Mouse (Mus musculus) forebrain, embryonic 15.5 days (tissue): ENCODE results near the gene Gmds. TPM values are rescaled to one million over a fixed set of nuclear protein-coding genes. Genes with fewer than 3 reads are reported as not detected.

Source experiments
- ATAC-seq: fragments of 200-750 bp; cut with Nextera tagmentation; replicated peaks from 2 replicates; pipeline ENCODE4 v1.8.0; 2017; ENCODE audit warnings: mild to moderate bottlenecking, moderate TSS enrichment, moderate library complexity
- H3K27ac ChIP-seq: fragments of 300-500 bp; sonication (generic); replicated peaks from 2 replicates; pipeline ENCODE4 v1.5.1; 2015; ENCODE audit warnings: mild to moderate bottlenecking, inconsistent platforms
- H3K27me3 ChIP-seq: fragments of 300-500 bp; sonication (generic); 2 replicates; pipeline ENCODE4 v1.6.1; 2015; ENCODE audit warnings: inconsistent platforms
- H3K36me3 ChIP-seq: fragments of 300-500 bp; sonication (generic); 2 replicates; pipeline ENCODE4 v1.6.1; 2015; ENCODE audit warnings: mild to moderate bottlenecking, inconsistent platforms
- H3K4me1 ChIP-seq: fragments of 300-500 bp; sonication (generic); 2 replicates; pipeline ENCODE4 v1.6.1; 2015; ENCODE audit warnings: inconsistent platforms
- H3K4me2 ChIP-seq: fragments of 300-500 bp; sonication (generic); replicated peaks from 2 replicates; pipeline ENCODE4 v1.6.1; 2015; ENCODE audit warnings: mild to moderate bottlenecking, inconsistent platforms
- H3K4me3 ChIP-seq: fragments of 300-500 bp; sonication (generic); 2 replicates; pipeline ENCODE4 v1.5.1; 2015; ENCODE audit warnings: mild to moderate bottlenecking, inconsistent platforms
- H3K9ac ChIP-seq: fragments of 300-500 bp; sonication (generic); replicated peaks from 2 replicates; pipeline ENCODE4 v1.6.1; 2015; ENCODE audit warnings: mild to moderate bottlenecking, inconsistent platforms
- H3K9me3 ChIP-seq: fragments of 300-500 bp; sonication (generic); 2 replicates; pipeline ENCODE4 v1.6.1; 2016; ENCODE audit warnings: inconsistent platforms
- WGBS: fragments of 180-500 bp; shearing (Covaris S2); methylation state at CpG from one replicate; pipeline ENCODE4 v1.1.7; 2015; ENCODE audit warnings: mixed read lengths; 5-methylcytosine and 5-hydroxymethylcytosine counted together
- polyA plus RNA-seq: library from polyadenylated mRNA; unstranded; fragments of >200 nt; fragmentation: Nextera tagmentation; extraction: Ambion mirVana; gene quantifications from 2 replicates; pipeline ENCODE4 v1.2.1, GENCODE M21; 2015

Gene Gmds
- polyA plus RNA-seq, 1 experiment from 2014 or later: 30.5 TPM

DNA sequence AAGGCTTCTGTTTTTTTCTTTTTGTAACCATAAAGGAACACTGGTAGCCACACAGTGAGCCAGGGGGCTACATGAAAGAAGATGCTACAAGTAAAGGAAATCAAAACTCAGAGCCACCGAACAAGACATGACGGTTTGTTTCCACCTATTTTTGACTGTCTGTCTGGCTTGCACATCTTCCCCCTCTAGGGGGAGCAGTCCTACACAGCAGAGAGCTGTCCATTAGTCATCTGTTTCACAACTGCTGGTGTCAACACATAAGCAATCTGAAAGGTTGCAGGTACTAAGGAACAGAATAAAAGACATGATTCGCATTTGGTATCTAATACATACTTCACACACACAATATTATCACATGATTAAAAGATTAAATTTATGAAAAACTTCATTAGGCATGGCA, 25.9 kb downstream of the Gmds start:
- H3K27ac ChIP-seq: no peak overlapping the region
- H3K4me3 ChIP-seq: no peak overlapping the region
- no peaks in the 10 kb centered on the region for H3K27me3 ChIP-seq
- no peaks in the 10 kb centered on the region for H3K9me3 ChIP-seq
- no peak overlapping the region for H3K9ac ChIP-seq
- ATAC-seq: no peak
- H3K36me3 ChIP-seq: no peaks in the 10 kb centered on the region
- H3K4me1 ChIP-seq: no peaks in the 10 kb centered on the region
- WGBS: 67% methylated on average over 3 of the region's 3 CpGs
- H3K4me2 ChIP-seq: no peak overlapping the region

DNA sequence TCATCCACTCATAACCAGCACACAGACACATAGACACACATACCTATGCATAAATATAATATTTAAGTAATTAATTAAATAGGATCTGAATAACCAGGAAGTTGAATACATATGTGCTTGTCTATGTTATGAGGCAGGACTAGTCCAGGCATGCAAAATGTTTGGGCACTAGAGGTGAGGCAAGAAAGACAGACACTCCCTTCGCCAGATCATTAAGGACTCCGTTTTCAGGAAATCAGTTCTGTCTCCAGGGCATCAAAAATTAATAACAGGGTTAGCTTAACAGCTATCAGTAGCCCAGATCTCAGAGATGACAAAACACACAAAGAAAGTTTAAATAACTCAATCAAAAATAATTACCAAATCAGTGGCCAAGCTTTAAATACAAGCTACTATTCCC, 27.1 kb downstream of the Gmds start:
- no peaks in the 10 kb centered on the region for H3K4me1 ChIP-seq
- H3K4me2 ChIP-seq: no peak overlapping the region
- H3K27ac ChIP-seq: no peak overlapping the region
- WGBS: 93% methylated on average over 2 of the region's 2 CpGs
- no peaks in the 10 kb centered on the region for H3K27me3 ChIP-seq
- no peak overlapping the region for H3K4me3 ChIP-seq
- no peaks in the 10 kb centered on the region for H3K9me3 ChIP-seq
- H3K9ac ChIP-seq: no peak overlapping the region
- no peak for ATAC-seq
- H3K36me3 ChIP-seq: no peaks in the 10 kb centered on the region

DNA sequence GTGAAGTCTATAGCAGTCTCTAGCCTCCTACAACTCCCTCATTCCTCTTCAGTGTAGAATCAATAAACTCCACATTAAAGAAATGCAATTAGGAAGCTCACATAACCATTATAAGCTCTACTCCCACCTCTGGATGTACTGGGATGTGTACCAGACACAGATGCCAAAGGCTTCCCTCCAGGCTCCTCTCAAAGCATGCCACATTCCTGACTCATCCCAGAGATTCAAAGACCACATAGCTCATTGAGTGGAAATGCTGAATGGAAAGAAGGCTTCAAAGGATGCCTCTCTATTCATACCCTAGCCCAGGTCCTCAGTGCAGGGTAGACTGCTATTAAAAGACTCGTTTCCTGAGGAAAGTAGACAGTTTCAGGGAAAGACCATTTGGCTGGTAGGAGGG, 40.1 kb downstream of the Gmds start:
- Histone ChIP-seq H3K36me3 (no peaks in the 10 kb centered on the region), H3K4me3 (no peak overlapping the region), H3K9ac (no peak overlapping the region), H3K27me3 (no peaks in the 10 kb centered on the region), H3K4me1 (peaks cover 5% of the 10 kb centered on the region; the same call in 1 of the 2 replicates), H3K4me2 (no peak overlapping the region), H3K27ac (no peak overlapping the region), H3K9me3 (no peaks in the 10 kb centered on the region)
- WGBS: 7% methylated on average over 1 of the region's 1 CpGs
- no peak; the same call in 1 of the 2 replicates for ATAC-seq

- Histone ChIP-seq H3K4me3 (no peak overlapping the region), H3K27ac (no peak overlapping the region), H3K9me3 (no peaks in the 10 kb centered on the region), H3K36me3 (no peaks in the 10 kb centered on the region), H3K9ac (no peak overlapping the region), H3K4me1 (peaks cover 5% of the 10 kb centered on the region; the same call in 1 of the 2 replicates), H3K4me2 (no peak overlapping the region), H3K27me3 (no peaks in the 10 kb centered on the region)
- 55% methylated on average over 5 of the region's 5 CpGs for WGBS
- peak; percentile 82 for ATAC-seq
Measured at GRCm38 (mm10) chr13:32297398-32297797, 41.1 kb downstream of the Gmds start.

DNA sequence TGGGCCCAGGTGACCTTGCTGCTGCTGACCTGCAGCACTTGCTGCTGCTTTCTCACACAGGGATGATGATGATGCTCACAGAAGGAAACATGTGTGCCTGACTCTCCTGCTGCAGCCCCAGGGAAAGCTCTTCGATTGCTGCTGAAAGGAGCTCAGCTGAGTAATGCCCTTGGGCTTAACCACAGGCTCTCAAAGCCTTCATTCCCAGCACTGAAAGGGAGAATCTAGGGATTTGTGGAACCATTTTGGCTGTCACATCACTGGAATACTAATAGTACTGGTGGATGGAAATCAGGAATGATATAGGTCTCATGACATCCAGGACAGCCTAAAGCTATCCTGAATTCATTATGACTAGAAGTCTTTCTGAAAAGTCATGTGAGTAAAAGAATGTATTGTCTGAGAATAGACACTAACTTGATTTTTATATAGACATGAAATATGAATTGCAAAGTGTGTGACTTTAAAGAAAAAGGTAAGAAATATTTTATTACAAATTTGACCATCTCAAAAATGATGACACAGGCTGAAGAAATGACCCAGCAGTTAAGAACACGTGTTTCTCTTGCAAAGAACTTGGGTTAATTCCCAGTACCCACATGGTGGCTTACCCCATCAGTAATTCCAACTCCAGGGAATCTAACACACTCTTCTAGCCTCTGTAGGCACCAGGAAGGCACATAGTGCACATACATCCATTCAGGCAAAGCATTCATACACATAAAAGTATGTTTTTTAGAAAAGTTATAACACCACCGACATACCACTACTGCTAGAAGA, 43.9 kb downstream of the Gmds start:
- Histone ChIP-seq H3K4me1 (peaks cover 5% of the 10 kb centered on the region; the same call in 1 of the 2 replicates), H3K4me2 (no peak overlapping the region), H3K9ac (no peak overlapping the region), H3K36me3 (no peaks in the 10 kb centered on the region), H3K4me3 (no peak overlapping the region), H3K27me3 (no peaks in the 10 kb centered on the region), H3K9me3 (no peaks in the 10 kb centered on the region), H3K27ac (no peak overlapping the region)
- no peak for ATAC-seq
- WGBS: 67% methylated on average over 3 of the region's 3 CpGs

DNA sequence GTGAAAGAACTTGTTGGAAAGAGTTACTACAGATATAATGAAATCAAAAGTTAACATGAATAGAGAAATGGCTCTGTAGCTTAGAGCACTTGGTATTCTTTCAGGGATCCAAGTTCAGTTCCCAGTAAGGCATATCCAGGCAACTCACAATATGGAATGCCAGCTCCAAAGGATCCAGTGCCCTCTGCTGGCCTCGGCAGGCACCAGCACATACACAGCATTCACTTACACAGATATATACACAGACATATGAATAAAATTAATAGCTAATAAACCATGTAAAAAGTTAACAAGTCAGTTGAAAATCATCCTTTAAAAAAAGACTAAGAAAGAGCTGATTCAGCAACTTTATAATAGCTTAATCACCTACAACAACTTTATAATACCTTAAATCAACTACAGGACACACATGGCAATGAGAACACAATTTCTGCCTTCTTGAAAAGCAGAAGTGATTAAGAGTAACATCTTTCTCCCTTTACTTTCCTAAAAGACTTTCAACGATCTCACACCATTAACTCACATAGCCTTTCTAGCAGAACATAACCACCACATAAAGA, 65.5 kb downstream of the Gmds start:
- Histone ChIP-seq H3K36me3 (no peaks in the 10 kb centered on the region), H3K4me1 (peaks cover 5% of the 10 kb centered on the region; the same call in 1 of the 2 replicates), H3K9me3 (no peaks in the 10 kb centered on the region), H3K4me2 (no peak overlapping the region), H3K9ac (no peak overlapping the region), H3K27me3 (no peaks in the 10 kb centered on the region), H3K27ac (no peak overlapping the region), H3K4me3 (no peak overlapping the region)
- WGBS: 93% methylated on average over 2 of the region's 2 CpGs
- ATAC-seq: no peak

DNA sequence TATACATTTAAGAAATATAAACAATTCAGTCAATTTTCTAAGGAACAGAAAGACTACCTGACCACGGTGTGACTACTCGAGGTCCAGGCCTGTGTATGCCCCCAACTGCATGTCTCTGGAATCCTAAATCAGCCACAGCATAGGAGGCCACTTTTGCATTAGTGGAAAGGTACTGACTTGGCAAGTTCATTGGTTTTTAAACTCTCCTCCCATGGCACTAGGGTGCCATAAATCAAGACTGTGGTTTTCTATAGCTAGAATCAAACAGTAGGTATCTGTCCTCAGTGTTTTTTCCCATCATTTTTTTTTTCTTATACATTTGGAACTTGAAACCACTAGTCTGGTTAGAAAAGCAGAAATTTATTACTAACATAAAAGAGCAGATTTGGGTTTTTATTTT, 68.8 kb downstream of the Gmds start:
- Histone ChIP-seq H3K27ac (no peak overlapping the region), H3K9ac (no peak overlapping the region), H3K4me1 (peaks cover 13% of the 10 kb centered on the region; the same call in 1 of the 2 replicates), H3K4me3 (no peak overlapping the region), H3K9me3 (no peaks in the 10 kb centered on the region), H3K4me2 (no peak overlapping the region), H3K27me3 (no peaks in the 10 kb centered on the region), H3K36me3 (no peaks in the 10 kb centered on the region)
- WGBS: 84% methylated on average over 2 of the region's 2 CpGs
- no peak for ATAC-seq

DNA sequence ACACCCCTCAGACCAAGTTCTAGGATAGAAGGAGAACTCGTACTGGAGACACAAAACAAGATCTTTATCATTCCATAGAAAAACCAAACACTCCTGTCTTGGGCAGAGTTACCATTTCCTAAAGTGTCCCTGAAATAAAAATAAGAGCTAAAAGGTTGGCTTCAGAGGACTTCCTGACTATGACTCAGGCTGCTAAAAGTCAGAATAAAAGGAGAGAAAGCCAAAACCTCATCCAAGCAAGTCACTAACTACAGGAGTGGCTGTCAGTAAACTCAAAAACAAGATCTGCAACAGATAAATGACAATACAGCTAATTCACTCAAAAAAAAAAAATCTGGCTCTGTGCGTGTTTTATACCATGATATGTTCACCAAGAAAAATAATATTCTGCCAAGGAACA, 69.3 kb downstream of the Gmds start:
- Histone ChIP-seq H3K4me1 (peaks cover 13% of the 10 kb centered on the region; the same call in 1 of the 2 replicates), H3K9ac (no peak overlapping the region), H3K36me3 (no peaks in the 10 kb centered on the region), H3K27me3 (no peaks in the 10 kb centered on the region), H3K4me2 (no peak overlapping the region), H3K9me3 (no peaks in the 10 kb centered on the region), H3K4me3 (no peak overlapping the region), H3K27ac (no peak overlapping the region)
- WGBS: 88% methylated on average over 2 of the region's 2 CpGs
- ATAC-seq: no peak

DNA sequence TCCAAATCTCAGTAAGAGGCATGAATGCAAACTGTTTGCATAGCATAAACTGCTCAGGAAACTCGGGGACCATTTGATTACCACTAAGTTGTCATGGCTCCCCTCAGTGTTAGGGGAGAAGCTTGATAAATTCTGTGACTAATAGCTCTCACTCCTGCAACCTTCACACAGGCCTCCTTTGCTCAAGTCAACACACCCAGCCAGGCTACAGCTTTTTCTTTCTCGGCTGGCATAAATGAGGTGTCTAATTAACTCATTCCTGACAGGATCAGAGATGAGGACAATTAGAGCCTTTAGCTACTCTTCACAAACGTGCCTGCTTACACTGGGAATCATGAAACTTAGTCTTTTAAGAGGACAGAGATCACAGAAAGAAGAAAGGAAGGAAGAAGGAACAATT, 70.3 kb downstream of the Gmds start:
- no peak overlapping the region for H3K4me2 ChIP-seq
- H3K9me3 ChIP-seq: no peaks in the 10 kb centered on the region
- H3K36me3 ChIP-seq: no peaks in the 10 kb centered on the region
- H3K4me1 ChIP-seq: peaks cover 13% of the 10 kb centered on the region; the same call in 1 of the 2 replicates
- H3K27me3 ChIP-seq: no peaks in the 10 kb centered on the region
- no peak for ATAC-seq
- WGBS: 5% methylated on average over 3 of the region's 3 CpGs
- no peak overlapping the region for H3K4me3 ChIP-seq
- H3K9ac ChIP-seq: no peak overlapping the region
- no peak overlapping the region for H3K27ac ChIP-seq

GRCm38 (mm10) chr13:32267184-32267775, 71.3 kb downstream of the Gmds start:
- Histone ChIP-seq H3K9ac (no peak overlapping the region), H3K36me3 (no peaks in the 10 kb centered on the region), H3K4me2 (no peak overlapping the region), H3K9me3 (no peaks in the 10 kb centered on the region), H3K4me1 (peaks cover 13% of the 10 kb centered on the region; the same call in 1 of the 2 replicates), H3K4me3 (no peak overlapping the region), H3K27ac (no peak overlapping the region), H3K27me3 (no peaks in the 10 kb centered on the region)
- WGBS: 5% methylated on average over 2 of the region's 2 CpGs
- ATAC-seq: 0 out of 2 replicates have a peak, but pooled peaks have one; percentile 29

DNA sequence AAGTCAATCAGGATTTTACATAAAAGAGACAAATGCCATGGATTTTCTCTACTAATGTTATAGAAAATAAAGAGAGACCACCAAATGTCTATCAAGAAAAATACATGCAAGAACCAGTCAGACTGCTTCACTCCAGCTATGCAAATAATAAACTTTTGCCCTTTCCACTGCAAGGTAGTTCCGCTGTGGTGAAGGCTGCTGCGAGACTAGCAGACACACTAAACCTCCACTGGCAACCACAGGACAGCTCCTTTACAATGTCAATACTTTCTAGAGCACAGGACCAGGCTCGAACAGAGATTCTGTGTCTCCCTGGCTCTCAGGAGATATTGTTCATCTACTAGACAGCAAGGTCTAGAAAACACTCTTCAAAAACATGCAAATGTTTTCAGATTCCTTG, 71.8 kb downstream of the Gmds start:
- ATAC-seq: no peak
- no peak overlapping the region for H3K4me2 ChIP-seq
- no peak overlapping the region for H3K27ac ChIP-seq
- H3K9ac ChIP-seq: no peak overlapping the region
- no peak overlapping the region for H3K4me3 ChIP-seq
- no peaks in the 10 kb centered on the region for H3K36me3 ChIP-seq
- H3K9me3 ChIP-seq: no peaks in the 10 kb centered on the region
- H3K4me1 ChIP-seq: peaks cover 13% of the 10 kb centered on the region; the same call in 1 of the 2 replicates
- no peaks in the 10 kb centered on the region for H3K27me3 ChIP-seq
- WGBS: 58% methylated on average over 3 of the region's 3 CpGs

DNA sequence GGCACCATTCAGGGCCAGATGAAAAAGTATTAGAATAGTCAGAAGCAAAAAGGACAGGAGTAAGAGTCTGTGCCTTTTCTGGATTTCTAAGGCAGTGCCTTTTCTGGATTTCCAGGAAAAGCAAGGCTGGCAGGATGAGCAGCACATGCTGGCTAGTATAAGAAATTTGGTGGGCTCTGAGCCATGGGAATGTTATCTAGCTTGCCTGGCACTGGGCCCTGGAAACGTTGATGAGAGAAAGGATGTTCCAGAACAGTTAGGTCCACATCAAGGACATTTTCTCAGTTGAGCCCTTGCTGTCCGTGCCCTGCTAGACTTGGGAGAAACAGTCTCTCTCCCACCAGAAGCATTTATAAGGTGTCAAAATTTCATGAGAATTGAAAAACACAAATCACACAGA, 82.4 kb downstream of the Gmds start:
- ATAC-seq: no peak
- Histone ChIP-seq H3K4me2 (no peak overlapping the region), H3K4me1 (no peaks in the 10 kb centered on the region), H3K9me3 (no peaks in the 10 kb centered on the region), H3K27me3 (no peaks in the 10 kb centered on the region), H3K27ac (no peak overlapping the region), H3K36me3 (no peaks in the 10 kb centered on the region), H3K4me3 (no peak overlapping the region), H3K9ac (no peak overlapping the region)
- 77% methylated on average over 2 of the region's 2 CpGs for WGBS
